Mouse (Mus musculus) heart, embryonic 11.5 days (tissue): ENCODE data around the gene Btn1a1. TPM values are rescaled to one million over a fixed set of nuclear protein-coding genes. Genes with fewer than 3 reads are reported as not detected.
A peak's percentile ranks its signal among the peaks of the same experiment; 100 is the strongest.

Source experiments
- ATAC-seq: fragments of 200-750 bp; cut with Nextera tagmentation; replicated peaks from 2 replicates; pipeline ENCODE4 v1.8.0; 2017; ENCODE audit warnings: moderate library complexity; ENCODE audit not compliant: insufficient number of reproducible peaks, low FRiP score, low TSS enrichment
- H3K27ac ChIP-seq: fragments of 300-500 bp; sonication (generic); 2 replicates; pipeline ENCODE4 v1.5.1; 2014; ENCODE audit warnings: mild to moderate bottlenecking, low read depth, low read length
- H3K27me3 ChIP-seq: fragments of 300-500 bp; sonication (generic); 2 replicates; pipeline ENCODE4 v1.6.1; 2014; ENCODE audit warnings: mild to moderate bottlenecking, low read length, mixed read lengths; ENCODE audit not compliant: control insufficient read depth, insufficient read depth
- H3K36me3 ChIP-seq: fragments of 300-500 bp; sonication (generic); 2 replicates; pipeline ENCODE4 v1.6.1; 2014; ENCODE audit warnings: mild to moderate bottlenecking, low read length, moderate library complexity, mixed read lengths; ENCODE audit not compliant: control insufficient read depth, insufficient read depth
- H3K4me1 ChIP-seq: fragments of 300-500 bp; sonication (generic); 2 replicates; pipeline ENCODE4 v1.6.1; 2014; ENCODE audit warnings: low read length; ENCODE audit not compliant: control insufficient read depth, insufficient read depth
- H3K4me2 ChIP-seq: fragments of 300-500 bp; sonication (generic); 2 replicates; pipeline ENCODE4 v1.6.1; 2014; ENCODE audit warnings: mild to moderate bottlenecking, moderate library complexity
- H3K4me3 ChIP-seq: fragments of 300-500 bp; sonication (generic); 2 replicates; pipeline ENCODE4 v1.5.1; 2014; ENCODE audit warnings: low read depth, low read length
- H3K9ac ChIP-seq: fragments of 300-500 bp; sonication (generic); 2 replicates; pipeline ENCODE4 v1.6.1; 2014; ENCODE audit warnings: mild to moderate bottlenecking, low read depth, low read length, moderate library complexity
- H3K9me3 ChIP-seq: fragments of 300-500 bp; sonication (generic); replicated peaks from 2 replicates; pipeline ENCODE4 v1.6.1; 2016; ENCODE audit warnings: low read length; ENCODE audit not compliant: control insufficient read depth
- WGBS: fragments of 180-500 bp; shearing (Covaris S2); extraction: QIAGEN DNeasy Blood & Tissue Kit; methylation state at CpG from one replicate; pipeline ENCODE4 v1.1.7; 2014; ENCODE audit not compliant: insufficient replicate concordance; 5-methylcytosine and 5-hydroxymethylcytosine counted together
- polyA plus RNA-seq: library from polyadenylated mRNA; unstranded; fragments of >200 nt; fragmentation: Nextera tagmentation; extraction: Ambion mirVana; gene quantifications from 2 replicates; pipeline ENCODE4 v1.2.1, GENCODE M21; 2014

Btn1a1 gene
- polyA plus RNA-seq, 1 experiment from 2014 or later = 1.7 TPM

- no peak overlapping the region for H3K9ac ChIP-seq
- ATAC-seq = no peak
- no peak overlapping the region for H3K4me2 ChIP-seq
- no peak overlapping the region for H3K4me3 ChIP-seq
- H3K4me1 ChIP-seq = peaks cover 6% of the 10 kb centered on the region; the same call in 1 of the 2 replicates
- H3K27ac ChIP-seq = no peak overlapping the region
- H3K36me3 ChIP-seq = no peaks in the 10 kb centered on the region
- no peaks in the 10 kb centered on the region for H3K27me3 ChIP-seq
- WGBS = 64% methylated on average over 10 of the region's 10 CpGs
- no peaks in the 10 kb centered on the region for H3K9me3 ChIP-seq
These were observed 25.8 kb downstream of the Btn1a1 start for GRCm38 (mm10) chr13:23439901-23440300.

DNA sequence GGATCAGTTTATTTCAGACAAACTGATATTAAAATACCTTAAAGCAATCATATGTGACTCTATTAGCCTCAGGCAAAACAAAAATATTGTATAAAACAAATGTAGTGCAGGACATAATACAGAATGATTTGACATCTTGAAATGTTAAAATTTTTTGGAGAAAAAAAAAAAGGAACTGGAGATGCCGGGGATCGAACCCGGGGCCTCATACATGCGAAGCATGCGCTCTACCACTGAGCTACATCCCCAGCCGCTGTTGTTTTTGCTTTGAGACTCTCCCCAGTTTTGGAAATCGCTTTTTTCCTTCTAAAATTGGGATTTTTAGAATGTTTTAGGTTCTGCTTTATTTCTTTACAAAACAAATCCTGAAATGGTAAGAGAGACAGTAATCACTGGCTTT, 27.2 kb downstream of the Btn1a1 start:
- Histone ChIP-seq H3K27ac (no peak overlapping the region), H3K36me3 (no peaks in the 10 kb centered on the region), H3K9me3 (no peaks in the 10 kb centered on the region), H3K4me3 (peak overlapping the region; percentile 51), H3K4me2 (peak overlapping the region; percentile 58), H3K9ac (no peak overlapping the region), H3K4me1 (peaks cover 2% of the 10 kb centered on the region; the same call in 1 of the 2 replicates), H3K27me3 (no peaks in the 10 kb centered on the region)
- ATAC-seq = peak; percentile 55; the same call in 1 of the 2 replicates
- WGBS = under 1% methylated on average over 7 of the region's 7 CpGs

- Histone ChIP-seq H3K27ac (peak overlapping the region; percentile 24), H3K4me3 (peak overlapping the region; percentile 51), H3K4me1 (peaks cover 2% of the 10 kb centered on the region; the same call in 1 of the 2 replicates), H3K9ac (peak overlapping the region; percentile 47), H3K4me2 (peak overlapping the region; percentile 58), H3K9me3 (no peaks in the 10 kb centered on the region), H3K36me3 (no peaks in the 10 kb centered on the region), H3K27me3 (no peaks in the 10 kb centered on the region)
- ATAC-seq = peak; percentile 89
- WGBS = under 1% methylated on average over 17 of the region's 17 CpGs
These were observed 27.8 kb downstream of the Btn1a1 start for GRCm38 (mm10) chr13:23437908-23438307.

- peak overlapping the region; percentile 51 for H3K4me3 ChIP-seq
- WGBS = under 1% methylated on average over 32 of the region's 32 CpGs
- ATAC-seq = no peak
These were observed 28.6 kb downstream of the Btn1a1 start for GRCm38 (mm10) chr13:23436861-23437822.

GRCm38 (mm10) chr13:23436231-23436661, 29.5 kb downstream of the Btn1a1 start:
- Histone ChIP-seq H3K9me3 (no peaks in the 10 kb centered on the region), H3K27ac (no peak overlapping the region), H3K36me3 (no peaks in the 10 kb centered on the region), H3K9ac (no peak overlapping the region), H3K27me3 (no peaks in the 10 kb centered on the region), H3K4me3 (peak overlapping the region; percentile 58), H3K4me2 (peak overlapping the region; percentile 79), H3K4me1 (peaks cover 2% of the 10 kb centered on the region; the same call in 1 of the 2 replicates)
- ATAC-seq = no peak
- under 1% methylated on average over 11 of the region's 11 CpGs for WGBS

More at GRCm38 (mm10) chr13:23436861-23437822, 28.6 kb downstream of the Btn1a1 start:
- H3K9me3 ChIP-seq = no peaks in the 10 kb centered on the region
- H3K27ac ChIP-seq = peak overlapping the region; percentile 24
- H3K4me1 ChIP-seq = peaks cover 2% of the 10 kb centered on the region; the same call in 1 of the 2 replicates
- no peaks in the 10 kb centered on the region for H3K36me3 ChIP-seq
- H3K9ac ChIP-seq = peak overlapping the region; percentile 47
- peak overlapping the region; percentile 58 for H3K4me2 ChIP-seq
- H3K27me3 ChIP-seq = no peaks in the 10 kb centered on the region

- Histone ChIP-seq H3K27ac (peak overlapping the region; percentile 29; the same call in 1 of the 2 replicates), H3K27me3 (no peaks in the 10 kb centered on the region), H3K4me2 (peak overlapping the region; percentile 79), H3K9ac (peak overlapping the region; percentile 72), H3K4me3 (peak overlapping the region; percentile 58), H3K4me1 (peaks cover 2% of the 10 kb centered on the region; the same call in 1 of the 2 replicates), H3K9me3 (no peaks in the 10 kb centered on the region), H3K36me3 (no peaks in the 10 kb centered on the region)
- WGBS = 2% methylated on average over 12 of the region's 12 CpGs
- ATAC-seq = no peak
These were observed 30.0 kb downstream of the Btn1a1 start for GRCm38 (mm10) chr13:23435676-23436075.

DNA sequence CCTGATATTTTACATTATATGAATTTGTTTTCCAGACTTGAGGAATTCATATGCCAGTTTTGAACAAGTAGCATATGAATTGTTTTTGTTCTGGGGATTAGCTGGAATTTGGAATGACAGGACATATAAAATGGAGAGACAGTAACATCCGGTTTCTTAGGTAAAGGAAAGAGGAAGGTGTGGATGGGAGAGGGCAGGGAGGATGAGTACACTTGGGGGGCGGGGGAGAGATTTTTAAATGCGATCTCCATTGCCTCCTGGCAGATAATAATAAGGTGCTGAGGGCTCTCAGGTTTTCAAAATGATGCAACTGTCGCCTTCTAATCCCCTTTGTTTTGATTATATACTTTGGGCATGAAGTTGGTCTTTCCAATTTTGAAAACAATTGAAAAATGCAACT, 30.5 kb downstream of the Btn1a1 start:
- Histone ChIP-seq H3K27me3 (no peaks in the 10 kb centered on the region), H3K4me1 (peaks cover 2% of the 10 kb centered on the region; the same call in 1 of the 2 replicates), H3K9ac (peak overlapping the region; percentile 72), H3K27ac (0 out of 2 replicates have a peak overlapping the region, but pooled peaks have one; percentile 29), H3K9me3 (no peaks in the 10 kb centered on the region), H3K4me3 (peak overlapping the region; percentile 58), H3K4me2 (peak overlapping the region; percentile 79), H3K36me3 (no peaks in the 10 kb centered on the region)
- 15% methylated on average over 4 of the region's 4 CpGs for WGBS
- ATAC-seq = no peak

- WGBS = 11% methylated on average over 7 of the region's 7 CpGs
- H3K4me3 ChIP-seq = peak overlapping the region; percentile 18
- no peak for ATAC-seq
These were observed 31.3 kb downstream of the Btn1a1 start for GRCm38 (mm10) chr13:23434426-23434825.

More at GRCm38 (mm10) chr13:23434426-23434825, 31.3 kb downstream of the Btn1a1 start:
- Histone ChIP-seq H3K9me3 (no peaks in the 10 kb centered on the region), H3K4me2 (peak overlapping the region; percentile 47), H3K27me3 (no peaks in the 10 kb centered on the region), H3K36me3 (no peaks in the 10 kb centered on the region), H3K9ac (peak overlapping the region; percentile 36; the same call in 1 of the 2 replicates), H3K4me1 (peaks cover 6% of the 10 kb centered on the region), H3K27ac (0 out of 2 replicates have a peak overlapping the region, but pooled peaks have one; percentile 16)
